Mouse (Mus musculus): ENCODE results near the gene Kiss1r. TPM values are rescaled to one million over a fixed set of nuclear protein-coding genes. Genes with fewer than 3 reads are reported as not detected.

Kiss1r gene
- polyA plus RNA-seq, 1 experiment from 2014 or later, result 0.31 TPM

Other genes starting within 250 kb of the Kiss1r start
- 52.3 and 59.4 TPM in 2 replicates for gene Tpgs1, start 247.6 kb upstream of the Kiss1r start, polyA plus RNA-seq (2016; fragmentation: Nextera tagmentation; extraction: Ambion mirVana)
- gene Cdc34, start 234.8 kb upstream of the Kiss1r start, polyA plus RNA-seq (2016; fragmentation: Nextera tagmentation; extraction: Ambion mirVana), result 188 and 215 TPM in 2 replicates
- 0.46 and 0.54 TPM in 2 replicates for gene Gzmm, start 228.0 kb upstream of the Kiss1r start, polyA plus RNA-seq (2016; fragmentation: Nextera tagmentation; extraction: Ambion mirVana)
- gene Bsg, start 212.5 kb upstream of the Kiss1r start, polyA plus RNA-seq (2016; fragmentation: Nextera tagmentation; extraction: Ambion mirVana), result 1,251 and 1,319 TPM in 2 replicates
- gene Hcn2, start 200.3 kb upstream of the Kiss1r start, polyA plus RNA-seq (2016; fragmentation: Nextera tagmentation; extraction: Ambion mirVana), result not detected in 2 replicates
- 39.8 and 42.5 TPM in 2 replicates for gene Polrmt, start 170.4 kb upstream of the Kiss1r start, polyA plus RNA-seq (2016; fragmentation: Nextera tagmentation; extraction: Ambion mirVana)
- gene Fgf22, start 161.9 kb upstream of the Kiss1r start, polyA plus RNA-seq (2016; fragmentation: Nextera tagmentation; extraction: Ambion mirVana), result 0.11 and 0.16 TPM in 2 replicates
- 84.4 and 113 TPM in 2 replicates for gene Rnf126, start 150.0 kb upstream of the Kiss1r start, polyA plus RNA-seq (2016; fragmentation: Nextera tagmentation; extraction: Ambion mirVana)
- 7.9 and 8.0 TPM in 2 replicates for gene Fstl3, start 139.7 kb upstream of the Kiss1r start, polyA plus RNA-seq (2016; fragmentation: Nextera tagmentation; extraction: Ambion mirVana)
- not detected in 2 replicates for gene Prss57, start 126.0 kb upstream of the Kiss1r start, polyA plus RNA-seq (2016; fragmentation: Nextera tagmentation; extraction: Ambion mirVana)
- 80.7 and 83.1 TPM in 2 replicates for gene Palm, start 123.4 kb upstream of the Kiss1r start, polyA plus RNA-seq (2016; fragmentation: Nextera tagmentation; extraction: Ambion mirVana)
- gene Misp, start 96.0 kb upstream of the Kiss1r start, polyA plus RNA-seq (2016; fragmentation: Nextera tagmentation; extraction: Ambion mirVana), result 0.21 and 0.82 TPM in 2 replicates
- 174 and 264 TPM in 2 replicates for gene Ptbp1, start 62.5 kb upstream of the Kiss1r start, polyA plus RNA-seq (2016; fragmentation: Nextera tagmentation; extraction: Ambion mirVana)
- 2.4 and 7.8 TPM in 2 replicates for gene Prtn3, start 42.5 kb upstream of the Kiss1r start, polyA plus RNA-seq (2016; fragmentation: Nextera tagmentation; extraction: Ambion mirVana)
- gene Plppr3, start 42.3 kb upstream of the Kiss1r start, polyA plus RNA-seq (2016; fragmentation: Nextera tagmentation; extraction: Ambion mirVana), result 16.2 and 36.9 TPM in 2 replicates
- gene Elane, start 30.7 kb upstream of the Kiss1r start, polyA plus RNA-seq (2016; fragmentation: Nextera tagmentation; extraction: Ambion mirVana), result 0.14 and 0.15 TPM in 2 replicates
- not detected in 2 replicates for gene Cfd, start 26.1 kb upstream of the Kiss1r start, polyA plus RNA-seq (2016; fragmentation: Nextera tagmentation; extraction: Ambion mirVana)
- 51.9 and 54.4 TPM in 2 replicates for gene Med16, start 8.0 kb upstream of the Kiss1r start, polyA plus RNA-seq (2016; fragmentation: Nextera tagmentation; extraction: Ambion mirVana)
- gene Gm26602, start 6.1 kb upstream of the Kiss1r start, polyA plus RNA-seq (2016; fragmentation: Nextera tagmentation; extraction: Ambion mirVana), result 1.4 and 4.0 TPM in 2 replicates
- 88.7 and 96.0 TPM in 2 replicates for gene R3hdm4, start 4.2 kb downstream of the Kiss1r start, polyA plus RNA-seq (2016; fragmentation: Nextera tagmentation; extraction: Ambion mirVana)
- gene Arid3a, start 10.1 kb downstream of the Kiss1r start, polyA plus RNA-seq (2016; fragmentation: Nextera tagmentation; extraction: Ambion mirVana), result 12.5 and 16.4 TPM in 2 replicates
- gene Wdr18, start 43.2 kb downstream of the Kiss1r start, polyA plus RNA-seq (2016; fragmentation: Nextera tagmentation; extraction: Ambion mirVana), result 127 and 155 TPM in 2 replicates
- 0.30 and 0.34 TPM in 2 replicates for gene Grin3b, start 53.7 kb downstream of the Kiss1r start, polyA plus RNA-seq (2016; fragmentation: Nextera tagmentation; extraction: Ambion mirVana)
- 12.7 and 16.4 TPM in 2 replicates for gene Tmem259, start 67.4 kb downstream of the Kiss1r start, polyA plus RNA-seq (2016; fragmentation: Nextera tagmentation; extraction: Ambion mirVana)
- 408 and 456 TPM in 2 replicates for gene Cnn2, start 71.6 kb downstream of the Kiss1r start, polyA plus RNA-seq (2016; fragmentation: Nextera tagmentation; extraction: Ambion mirVana)
- gene Abca7, start 79.5 kb downstream of the Kiss1r start, polyA plus RNA-seq (2016; fragmentation: Nextera tagmentation; extraction: Ambion mirVana), result 2.8 and 4.1 TPM in 2 replicates
- gene Arhgap45, start 99.7 kb downstream of the Kiss1r start, polyA plus RNA-seq (2016; fragmentation: Nextera tagmentation; extraction: Ambion mirVana), result 12.0 and 16.7 TPM in 2 replicates
- 181 and 233 TPM in 2 replicates for gene Polr2e, start 122.8 kb downstream of the Kiss1r start, polyA plus RNA-seq (2016; fragmentation: Nextera tagmentation; extraction: Ambion mirVana)
- gene Gpx4, start 130.2 kb downstream of the Kiss1r start, polyA plus RNA-seq (2016; fragmentation: Nextera tagmentation; extraction: Ambion mirVana), result 767 and 797 TPM in 2 replicates
- gene Sbno2, start 188.6 kb downstream of the Kiss1r start, polyA plus RNA-seq (2016; fragmentation: Nextera tagmentation; extraction: Ambion mirVana), result 14.8 and 15.6 TPM in 2 replicates
- gene Stk11, start 198.8 kb downstream of the Kiss1r start, polyA plus RNA-seq (2016; fragmentation: Nextera tagmentation; extraction: Ambion mirVana), result 12.4 and 17.8 TPM in 2 replicates
- 689 and 872 TPM in 2 replicates for gene Atp5d, start 221.7 kb downstream of the Kiss1r start, polyA plus RNA-seq (2016; fragmentation: Nextera tagmentation; extraction: Ambion mirVana)
- 2.0 and 4.0 TPM in 2 replicates for gene Cbarp, start 223.9 kb downstream of the Kiss1r start, polyA plus RNA-seq (2016; fragmentation: Nextera tagmentation; extraction: Ambion mirVana)
- 16.1 and 24.4 TPM in 2 replicates for gene Midn, start 231.3 kb downstream of the Kiss1r start, polyA plus RNA-seq (2016; fragmentation: Nextera tagmentation; extraction: Ambion mirVana)
- gene Cirbp, start 249.0 kb downstream of the Kiss1r start, polyA plus RNA-seq (2016; fragmentation: Nextera tagmentation; extraction: Ambion mirVana), result 85.7 and 98.0 TPM in 2 replicates

Measured in heart, embryonic 10.5 days (tissue).